Mouse (Mus musculus) neural tube, embryonic 11.5 days (tissue): Measurements from ENCODE around the gene Cobll1. TPM values are rescaled to one million over a fixed set of nuclear protein-coding genes. Genes with fewer than 3 reads are reported as not detected.

Experiments
- ATAC-seq: fragments of 200-750 bp; cut with Nextera tagmentation; 2 replicates; pipeline ENCODE4 v1.8.0; 2017; ENCODE audit warnings: moderate number of reproducible peaks, mild to moderate bottlenecking, moderate TSS enrichment, moderate library complexity; ENCODE audit not compliant: insufficient read depth, low FRiP score, low TSS enrichment
- DNase-seq: peaks from one replicate; pipeline ENCODE4 v3.0.0-alpha.2; 2015; ENCODE audit warnings: low spot score
- H3K27ac ChIP-seq: fragments of 300-500 bp; sonication (generic); 2 replicates; pipeline ENCODE4 v1.5.1; 2014; ENCODE audit warnings: low read depth, mild to moderate bottlenecking, low read length
- H3K27me3 ChIP-seq: fragments of 300-500 bp; sonication (generic); 2 replicates; pipeline ENCODE4 v1.6.1; 2014; ENCODE audit warnings: mild to moderate bottlenecking, low read length, mixed read lengths; ENCODE audit not compliant: control insufficient read depth, insufficient read depth
- H3K36me3 ChIP-seq: fragments of 300-500 bp; sonication (generic); 2 replicates; pipeline ENCODE4 v1.6.1; 2014; ENCODE audit warnings: mild to moderate bottlenecking, low read length, moderate library complexity, mixed read lengths; ENCODE audit not compliant: control insufficient read depth, insufficient read depth
- H3K4me1 ChIP-seq: fragments of 300-500 bp; sonication (generic); 2 replicates; pipeline ENCODE4 v1.6.1; 2014; ENCODE audit warnings: low read length, mixed read lengths; ENCODE audit not compliant: control insufficient read depth, insufficient read depth
- H3K4me2 ChIP-seq: fragments of 300-500 bp; sonication (generic); 2 replicates; pipeline ENCODE4 v1.6.1; 2014; ENCODE audit warnings: low read depth, mild to moderate bottlenecking, moderate library complexity
- H3K4me3 ChIP-seq: fragments of 300-500 bp; sonication (generic); 2 replicates; pipeline ENCODE4 v1.5.1; 2014; ENCODE audit warnings: low read depth, low read length
- H3K9ac ChIP-seq: fragments of 300-500 bp; sonication (generic); 2 replicates; pipeline ENCODE4 v1.6.1; 2014; ENCODE audit warnings: mild to moderate bottlenecking, low read length
- H3K9me3 ChIP-seq: fragments of 300-500 bp; sonication (generic); 2 replicates; pipeline ENCODE4 v1.6.1; 2016; ENCODE audit warnings: low read length; ENCODE audit not compliant: control insufficient read depth
- WGBS: fragments of 180-500 bp; shearing (Covaris S2); extraction: QIAGEN DNeasy Blood & Tissue Kit; methylation state at CpG from one replicate; pipeline ENCODE4 v1.1.7; 2014; 5-methylcytosine and 5-hydroxymethylcytosine counted together
- polyA plus RNA-seq: library from polyadenylated mRNA; unstranded; fragments of >200 nt; fragmentation: Nextera tagmentation; extraction: Ambion mirVana; gene quantifications from 2 replicates; pipeline ENCODE4 v1.2.1, GENCODE M21; 2014

Gene Cobll1
- polyA plus RNA-seq, 1 experiment from 2014 or later, result 1.6 TPM

- Histone ChIP-seq H3K4me3 (no peak overlapping the region), H3K4me2 (no peak overlapping the region), H3K9ac (no peak overlapping the region), H3K27ac (no peak overlapping the region), H3K27me3 (no peaks in the 10 kb centered on the region), H3K36me3 (no peaks in the 10 kb centered on the region), H3K4me1 (peaks cover 6% of the 10 kb centered on the region; the same call in 1 of the 2 replicates), H3K9me3 (no peaks in the 10 kb centered on the region)
- DNase-seq (no peak), ATAC-seq (no peak)
- WGBS, result 88% methylated on average over 8 of the region's 8 CpGs
These were observed 57.5 kb downstream of the Cobll1 start for GRCm38 (mm10) chr2:65181736-65182135.

GRCm38 (mm10) chr2:65181066-65181716 lies 58.0 kb downstream of the Cobll1 start:
- H3K9me3 ChIP-seq, result no peaks in the 10 kb centered on the region
- DNase-seq (peak; percentile 72), ATAC-seq (peak; percentile 76)
- 32% methylated on average over 9 of the region's 9 CpGs for WGBS
- no peaks in the 10 kb centered on the region for H3K36me3 ChIP-seq
- H3K27ac ChIP-seq, result no peak overlapping the region
- peak overlapping the region; percentile 37; the same call in 1 of the 2 replicates for H3K9ac ChIP-seq
- no peaks in the 10 kb centered on the region for H3K27me3 ChIP-seq
- no peak overlapping the region for H3K4me3 ChIP-seq
- peaks cover 6% of the 10 kb centered on the region; the same call in 1 of the 2 replicates for H3K4me1 ChIP-seq
- no peak overlapping the region for H3K4me2 ChIP-seq

- Histone ChIP-seq H3K4me2 (no peak overlapping the region), H3K27me3 (no peaks in the 10 kb centered on the region), H3K27ac (no peak overlapping the region), H3K36me3 (no peaks in the 10 kb centered on the region), H3K4me1 (no peaks in the 10 kb centered on the region), H3K9ac (no peak overlapping the region), H3K9me3 (no peaks in the 10 kb centered on the region), H3K4me3 (no peak overlapping the region)
- DNase-seq, result no peak
- 73% methylated on average over 5 of the region's 5 CpGs for WGBS
- ATAC-seq, result no peak
These were observed 63.6 kb downstream of the Cobll1 start for GRCm38 (mm10) chr2:65175645-65176044.

- Histone ChIP-seq H3K36me3 (no peaks in the 10 kb centered on the region), H3K4me1 (no peaks in the 10 kb centered on the region), H3K27ac (no peak overlapping the region), H3K27me3 (no peaks in the 10 kb centered on the region), H3K9me3 (no peaks in the 10 kb centered on the region), H3K4me2 (no peak overlapping the region), H3K9ac (no peak overlapping the region), H3K4me3 (no peak overlapping the region)
- DNase-seq (no peak), ATAC-seq (no peak)
- WGBS, result 90% methylated on average over 6 of the region's 6 CpGs
These were observed 67.1 kb downstream of the Cobll1 start for GRCm38 (mm10) chr2:65172071-65172470.

GRCm38 (mm10) chr2:65171516-65171915 lies 67.7 kb downstream of the Cobll1 start:
- ATAC-seq, result no peak
- Histone ChIP-seq H3K4me2 (no peak overlapping the region), H3K9me3 (no peaks in the 10 kb centered on the region), H3K27me3 (no peaks in the 10 kb centered on the region), H3K4me1 (no peaks in the 10 kb centered on the region), H3K36me3 (no peaks in the 10 kb centered on the region), H3K9ac (no peak overlapping the region), H3K27ac (no peak overlapping the region), H3K4me3 (no peak overlapping the region)
- 85% methylated on average over 1 of the region's 1 CpGs for WGBS
- DNase-seq, result no peak

GRCm38 (mm10) chr2:65170693-65171456 lies 68.3 kb downstream of the Cobll1 start:
- H3K27ac ChIP-seq, result no peak overlapping the region
- no peaks in the 10 kb centered on the region for H3K4me1 ChIP-seq
- H3K9ac ChIP-seq, result no peak overlapping the region
- DNase-seq (no peak), ATAC-seq (no peak)
- H3K36me3 ChIP-seq, result no peaks in the 10 kb centered on the region
- 84% methylated on average over 18 of the region's 18 CpGs for WGBS
- no peaks in the 10 kb centered on the region for H3K27me3 ChIP-seq
- no peaks in the 10 kb centered on the region for H3K9me3 ChIP-seq
- no peak overlapping the region for H3K4me3 ChIP-seq
- no peak overlapping the region for H3K4me2 ChIP-seq

- DNase-seq, result no peak
- Histone ChIP-seq H3K27ac (no peak overlapping the region), H3K27me3 (no peaks in the 10 kb centered on the region), H3K4me2 (no peak overlapping the region), H3K9me3 (no peaks in the 10 kb centered on the region), H3K4me1 (no peaks in the 10 kb centered on the region), H3K36me3 (no peaks in the 10 kb centered on the region), H3K9ac (no peak overlapping the region), H3K4me3 (no peak overlapping the region)
- ATAC-seq, result no peak
- 94% methylated on average over 5 of the region's 5 CpGs for WGBS
These were observed 68.9 kb downstream of the Cobll1 start for GRCm38 (mm10) chr2:65170256-65170655.

GRCm38 (mm10) chr2:65163990-65164389 lies 75.2 kb downstream of the Cobll1 start:
- no peak for DNase-seq
- H3K4me2 ChIP-seq, result no peak overlapping the region
- H3K9me3 ChIP-seq, result no peaks in the 10 kb centered on the region
- H3K27ac ChIP-seq, result no peak overlapping the region
- no peak for ATAC-seq
- H3K27me3 ChIP-seq, result no peaks in the 10 kb centered on the region
- no peak overlapping the region for H3K9ac ChIP-seq
- 91% methylated on average over 4 of the region's 4 CpGs for WGBS
- H3K4me3 ChIP-seq, result no peak overlapping the region
- H3K4me1 ChIP-seq, result no peaks in the 10 kb centered on the region
- H3K36me3 ChIP-seq, result no peaks in the 10 kb centered on the region

GRCm38 (mm10) chr2:65162625-65163024 lies 76.6 kb downstream of the Cobll1 start:
- Histone ChIP-seq H3K9ac (no peak overlapping the region), H3K9me3 (no peaks in the 10 kb centered on the region), H3K36me3 (no peaks in the 10 kb centered on the region), H3K27me3 (no peaks in the 10 kb centered on the region), H3K4me3 (no peak overlapping the region), H3K4me2 (no peak overlapping the region), H3K27ac (no peak overlapping the region), H3K4me1 (no peaks in the 10 kb centered on the region)
- WGBS, result 85% methylated on average over 5 of the region's 5 CpGs
- DNase-seq, result no peak
- no peak for ATAC-seq
